Mouse (Mus musculus) E14TG2a.4 (cell line): ENCODE results near the gene Dlx2.
A peak's percentile ranks its signal among the peaks of the same experiment; 100 is the strongest.

Experiments
- H3K27me3 ChIP-seq: 2 replicates; pipeline ENCODE4 v1.6.1; 2014; ENCODE audit warnings: low read length, control low read depth; ENCODE audit not compliant: insufficient read depth
- H3K36me3 ChIP-seq: 2 replicates; pipeline ENCODE4 v1.6.1; 2014; ENCODE audit warnings: low read length, control low read depth; ENCODE audit not compliant: insufficient read depth
- H3K4me1 ChIP-seq: replicated peaks from 2 replicates; pipeline ENCODE4 v1.6.1; 2014; ENCODE audit warnings: low read depth, low read length, control low read depth
- H3K4me3 ChIP-seq: replicated peaks from 2 replicates; pipeline ENCODE4 v1.5.1; 2014; ENCODE audit warnings: mild to moderate bottlenecking, low read length
- H3K9me3 ChIP-seq: 2 replicates; pipeline ENCODE4 v1.6.1; 2014; ENCODE audit warnings: low read length, control low read depth
- CTCF ChIP-seq: conservative IDR thresholded peaks from 2 replicates; pipeline ENCODE4 v1.5.1; 2014; ENCODE audit warnings: low read length
- NANOG ChIP-seq: IDR thresholded peaks from 2 replicates; pipeline ENCODE4 v1.6.1; 2014; ENCODE audit warnings: borderline replicate concordance, low read length, mixed read lengths
- POU5F1 ChIP-seq: IDR thresholded peaks from 2 replicates; pipeline ENCODE4 v1.6.1; 2014; ENCODE audit warnings: low read length, borderline replicate concordance

Dlx2 gene

DNA sequence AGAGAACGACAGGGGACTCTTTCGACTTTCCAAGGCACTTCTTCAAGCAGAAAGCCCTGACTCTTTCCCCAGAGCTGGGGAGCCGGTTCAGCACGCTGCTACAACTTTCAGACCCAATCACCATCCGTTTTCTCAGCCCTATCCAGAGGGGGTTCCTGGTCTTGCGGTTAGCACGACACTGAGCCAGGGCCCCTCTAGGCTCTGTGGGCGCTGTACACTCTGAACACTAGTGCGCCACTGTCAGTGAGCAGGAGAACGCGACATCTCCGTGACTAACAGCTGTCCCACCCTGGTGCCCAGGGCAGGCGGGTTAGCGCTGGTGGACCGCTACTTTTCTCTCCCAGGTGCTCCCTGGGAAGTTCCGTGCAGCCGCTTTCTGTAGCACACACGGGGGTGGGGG lies 5.2 kb upstream of the Dlx2 start:
- no peaks in the 10 kb centered on the region for H3K36me3 ChIP-seq
- H3K9me3 ChIP-seq: no peaks in the 10 kb centered on the region

DNA sequence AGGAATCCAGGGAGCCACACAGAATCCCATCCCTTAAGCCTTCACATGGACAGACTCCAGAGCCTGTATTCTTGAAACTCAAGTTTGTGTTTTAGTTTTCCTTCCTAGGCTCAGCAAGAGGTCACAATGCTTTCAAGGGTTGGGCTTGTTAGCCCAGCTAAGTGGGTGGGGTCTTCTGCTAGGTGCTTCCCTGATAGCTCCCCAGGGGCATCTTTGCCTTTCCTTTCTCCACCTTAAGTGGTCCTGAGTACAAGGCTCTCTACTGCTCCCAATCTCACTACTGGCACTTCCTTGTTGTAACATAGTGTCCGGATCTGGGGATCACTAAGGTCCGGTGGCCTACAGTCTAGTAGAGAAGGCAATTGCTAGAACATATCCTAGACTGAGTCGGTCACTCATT lies 3.8 kb upstream of the Dlx2 start:
- H3K36me3 ChIP-seq: no peaks in the 10 kb centered on the region
- peaks cover 87% of the 10 kb centered on the region for H3K27me3 ChIP-seq
- peak; percentile 41; the same call in 1 of the 2 replicates for TF ChIP-seq NANOG
- no peak for TF ChIP-seq POU5F1
- H3K4me1 ChIP-seq: peaks cover 35% of the 10 kb centered on the region
- H3K9me3 ChIP-seq: no peaks in the 10 kb centered on the region
- H3K4me3 ChIP-seq: no peak overlapping the region

More for the DNA sequence above, 5.2 kb upstream of the Dlx2 start:
- Histone ChIP-seq H3K4me3 (no peak overlapping the region), H3K27me3 (peaks cover 77% of the 10 kb centered on the region), H3K4me1 (peaks cover 30% of the 10 kb centered on the region)
- TF ChIP-seq POU5F1 (no peak), NANOG (no peak), CTCF (no peak)

DNA sequence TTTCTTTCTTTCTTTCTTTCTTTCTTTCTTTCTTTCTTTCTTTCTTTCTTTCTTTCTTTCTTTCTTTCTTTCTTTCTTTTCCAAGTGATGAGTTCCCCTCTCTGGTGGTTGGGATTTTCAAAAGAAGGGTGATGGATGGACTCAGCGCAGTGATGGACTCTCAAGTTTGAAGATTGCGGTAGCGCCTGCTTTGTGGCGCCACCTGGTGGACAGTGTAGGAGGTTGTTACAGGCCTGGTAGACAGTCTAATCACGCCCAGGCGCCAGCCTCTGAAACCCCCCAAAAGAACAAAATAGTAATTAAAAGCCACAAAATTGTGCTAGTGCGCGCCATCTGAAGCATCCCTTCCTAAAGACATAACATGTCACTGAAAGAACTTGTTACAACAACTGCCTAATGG lies 1.3 kb upstream of the Dlx2 start:
- H3K9me3 ChIP-seq: no peaks in the 10 kb centered on the region
- no peak overlapping the region for H3K4me3 ChIP-seq
- peaks cover 92% of the 10 kb centered on the region for H3K27me3 ChIP-seq
- H3K36me3 ChIP-seq: no peaks in the 10 kb centered on the region
- H3K4me1 ChIP-seq: peaks cover 53% of the 10 kb centered on the region
- TF ChIP-seq POU5F1 (no peak), NANOG (no peak), CTCF (peak; percentile 63)

GRCm38 (mm10) chr2:71545882-71546639 lies 493 bp downstream of the Dlx2 start:
- TF ChIP-seq POU5F1 (no peak), CTCF (no peak), NANOG (no peak)
- peaks cover 92% of the 10 kb centered on the region for H3K27me3 ChIP-seq

DNA sequence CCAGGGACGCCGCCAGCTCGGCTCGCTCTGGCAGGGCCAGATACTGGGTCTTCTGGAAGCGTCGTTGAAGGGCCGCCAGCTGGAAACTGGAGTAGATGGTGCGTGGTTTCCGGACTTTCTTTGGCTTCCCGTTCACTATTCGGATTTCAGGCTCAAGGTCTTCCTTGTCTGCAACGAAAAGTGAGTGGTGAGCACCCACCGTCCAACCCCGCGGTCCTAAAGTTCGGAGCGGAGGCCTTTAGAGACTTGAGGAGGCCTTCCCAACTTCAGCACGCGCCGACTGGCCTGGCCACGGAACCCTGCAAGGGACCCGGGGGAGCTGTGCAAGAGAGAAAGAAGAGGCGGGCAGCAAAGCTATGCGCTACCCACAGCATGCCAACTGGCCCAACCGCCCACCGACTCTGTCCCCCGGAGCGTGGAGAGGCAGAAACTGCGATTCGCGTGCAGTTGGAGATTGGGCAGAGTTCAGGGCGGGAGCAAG lies 1.1 kb downstream of the Dlx2 start:
- peaks cover 94% of the 10 kb centered on the region for H3K27me3 ChIP-seq

More at GRCm38 (mm10) chr2:71545882-71546639, 493 bp downstream of the Dlx2 start:
- Histone ChIP-seq H3K36me3 (no peaks in the 10 kb centered on the region), H3K9me3 (no peaks in the 10 kb centered on the region), H3K4me1 (peaks cover 58% of the 10 kb centered on the region), H3K4me3 (peak overlapping the region; percentile 90)

DNA sequence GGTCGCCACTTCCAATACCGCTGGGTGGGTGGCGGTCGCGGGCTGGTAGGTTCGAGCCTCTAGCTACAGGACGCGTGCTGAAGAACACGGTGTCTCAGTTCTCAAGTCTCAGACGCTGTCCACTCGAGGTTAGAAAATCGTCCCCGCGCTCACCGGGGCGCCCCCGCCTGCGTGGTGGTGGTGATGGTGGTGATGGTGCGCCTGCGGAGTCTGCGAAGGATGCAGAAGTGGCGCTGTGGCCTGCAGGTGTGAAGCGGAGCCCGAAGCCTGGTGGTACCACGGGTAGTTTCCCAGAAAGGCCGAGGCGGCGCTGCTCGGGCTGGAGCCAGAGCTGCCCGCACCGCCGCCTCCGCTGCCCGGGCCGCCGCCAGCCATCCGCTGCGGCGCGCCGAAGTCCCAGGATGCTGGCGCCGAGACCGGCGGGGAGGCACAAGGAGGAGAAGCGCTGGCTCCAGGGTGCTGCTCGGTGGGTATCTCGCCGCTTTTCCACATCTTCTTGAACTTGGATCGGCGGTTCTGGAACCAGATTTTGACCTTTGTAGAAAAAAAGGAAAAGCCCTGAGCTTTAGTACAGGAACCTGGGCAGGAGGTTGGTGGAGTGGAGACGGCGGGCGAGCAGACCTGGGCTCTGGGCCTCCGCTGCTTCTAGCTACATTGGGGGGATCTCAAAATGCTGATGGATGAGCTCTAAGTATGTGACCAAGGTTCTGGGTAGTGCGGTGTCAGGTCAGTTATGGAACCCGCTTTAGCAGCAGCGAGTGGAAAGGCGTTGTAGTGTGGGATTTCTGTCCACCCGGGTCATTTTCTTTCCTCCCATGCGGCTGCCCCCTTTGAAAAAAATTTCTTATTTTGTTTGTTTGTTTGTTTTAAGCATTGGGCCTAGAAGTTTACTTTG lies 1.9 kb downstream of the Dlx2 start:
- TF ChIP-seq POU5F1 (no peak), CTCF (no peak), NANOG (no peak)
- Histone ChIP-seq H3K9me3 (no peaks in the 10 kb centered on the region), H3K36me3 (no peaks in the 10 kb centered on the region)

More for the DNA sequence above, 1.1 kb downstream of the Dlx2 start:
- H3K36me3 ChIP-seq: no peaks in the 10 kb centered on the region
- no peak for TF ChIP-seq CTCF
- TF ChIP-seq NANOG: no peak
- TF ChIP-seq POU5F1: no peak
- peak overlapping the region; percentile 90 for H3K4me3 ChIP-seq
- peaks cover 61% of the 10 kb centered on the region for H3K4me1 ChIP-seq
- no peaks in the 10 kb centered on the region for H3K9me3 ChIP-seq

GRCm38 (mm10) chr2:71543948-71544347 lies 2.6 kb downstream of the Dlx2 start:
- Histone ChIP-seq H3K4me3 (peak overlapping the region; percentile 23; the same call in 1 of the 2 replicates), H3K27me3 (peaks cover 94% of the 10 kb centered on the region), H3K36me3 (no peaks in the 10 kb centered on the region), H3K4me1 (peaks cover 66% of the 10 kb centered on the region), H3K9me3 (no peaks in the 10 kb centered on the region)
- no peak for TF ChIP-seq CTCF
- TF ChIP-seq NANOG: no peak
- TF ChIP-seq POU5F1: no peak

More for the DNA sequence above, 1.9 kb downstream of the Dlx2 start:
- Histone ChIP-seq H3K4me3 (peak overlapping the region; percentile 23; the same call in 1 of the 2 replicates), H3K4me1 (peaks cover 61% of the 10 kb centered on the region), H3K27me3 (peaks cover 94% of the 10 kb centered on the region)

GRCm38 (mm10) chr2:71543531-71543930 lies 3.0 kb downstream of the Dlx2 start:
- Histone ChIP-seq H3K36me3 (no peaks in the 10 kb centered on the region), H3K27me3 (peaks cover 94% of the 10 kb centered on the region), H3K4me3 (peak overlapping the region; percentile 23; the same call in 1 of the 2 replicates), H3K4me1 (peaks cover 70% of the 10 kb centered on the region), H3K9me3 (no peaks in the 10 kb centered on the region)
- TF ChIP-seq CTCF (no peak), POU5F1 (no peak), NANOG (no peak)
